29 mouse cellular contexts compared by ENCODE assay signal in genomic region chr14:13399226-13400020, GRCm38 (mm10).
DNase-seq lines count a peak whose midpoint lies in the region; ATAC-seq and TF ChIP-seq lines count a peak whose summit lies in the region.
"Had no signal": no experiment of that assay in that cellular context is flagged by ENCODE, and none has a peak within 500 bp of the region (broad histone marks: within the 10 kb centered on the region; RNA-seq: fewer than 3 reads in every experiment).

No protein-coding gene starts in this region.

- peak; percentile 87; the same call in 1 of the 2 replicates for ATAC-seq in kidney, embryonic 16.5 days (ENCODE audit: low FRiP score, low TSS enrichment)
- 0 out of 2 replicates have a peak, but pooled peaks have one; percentile 24 for ATAC-seq in embryonic facial prominence, embryonic 15.5 days (ENCODE audit: insufficient number of reproducible peaks, low FRiP score, low TSS enrichment, low read depth)
- ATAC-seq in activated CD4-positive, CD25-positive, alpha-beta regulatory T cell, adult 4 months: no peak
- ATAC-seq: CD4-positive, CD25-positive, alpha-beta regulatory T cell, adult 4 months; forebrain, embryonic 16.5 days; midbrain, embryonic 13.5 days; Patski had no signal

- no peaks in the 10 kb centered on the region for H3K27me3 ChIP-seq in kidney, embryonic 16.5 days (ENCODE audit: insufficient read depth, low read length)
- no peaks in the 10 kb centered on the region for H3K27me3 ChIP-seq in embryonic facial prominence, embryonic 15.5 days
- H3K27me3 ChIP-seq: hindbrain, embryonic 12.5 days; limb, embryonic 15.5 days; megakaryocyte, embryonic 14.5 days; midbrain, embryonic 13.5 days; Patski; stomach, embryonic 15.5 days had no signal

- H3K4me1 ChIP-seq in kidney, embryonic 16.5 days (ENCODE audit: insufficient read depth, low read length): no peaks in the 10 kb centered on the region
- H3K4me1 ChIP-seq in ES-E14 (ENCODE audit: control insufficient read depth in 2 of 2, insufficient read depth in 2 of 2, low read length in 2 of 2, poor library complexity in 1 of 2): no peaks in the 10 kb centered on the region
- no peaks in the 10 kb centered on the region for H3K4me1 ChIP-seq in embryonic facial prominence, embryonic 15.5 days
- H3K4me1 ChIP-seq: forebrain, embryonic 10.5 days; hindbrain, embryonic 12.5 days; limb, embryonic 15.5 days; megakaryocyte, embryonic 14.5 days; midbrain, embryonic 13.5 days; stomach, embryonic 15.5 days had no signal

- H3K36me3 ChIP-seq in kidney, embryonic 16.5 days (ENCODE audit: insufficient read depth, low read length): no peaks in the 10 kb centered on the region
- H3K36me3 ChIP-seq in ES-E14 (ENCODE audit: control insufficient read depth, insufficient read depth, low read length, poor library complexity, severe bottlenecking): no peaks in the 10 kb centered on the region
- H3K36me3 ChIP-seq in embryonic facial prominence, embryonic 15.5 days: no peaks in the 10 kb centered on the region
- H3K36me3 ChIP-seq: forebrain, embryonic 10.5 days; G1E; hindbrain, embryonic 12.5 days; limb, embryonic 15.5 days; midbrain, embryonic 13.5 days; stomach, embryonic 15.5 days had no signal

- WGBS in kidney, embryonic 16.5 days: 8% methylated on average over 6 of the region's 6 CpGs
- WGBS in embryonic facial prominence, embryonic 15.5 days: 47% methylated on average over 6 of the region's 6 CpGs

- no peak overlapping the region for H3K4me2 ChIP-seq in kidney, embryonic 16.5 days (replicated peaks; ENCODE audit: low read depth, low read length)
- no peak overlapping the region for H3K4me2 ChIP-seq in embryonic facial prominence, embryonic 15.5 days (replicated peaks)
- H3K4me2 ChIP-seq: hindbrain, embryonic 12.5 days; limb, embryonic 15.5 days; lung, embryonic 14.5 days; midbrain, embryonic 13.5 days; stomach, embryonic 15.5 days had no signal

- no peak overlapping the region for H3K27ac ChIP-seq in kidney, embryonic 16.5 days (ENCODE audit: low read length)
- H3K27ac ChIP-seq in ES-E14 (ENCODE audit: insufficient read depth, low read depth, low read length, poor library complexity, severe bottlenecking): no peak overlapping the region
- no peak overlapping the region for H3K27ac ChIP-seq in embryonic facial prominence, embryonic 15.5 days (replicated peaks)
- H3K27ac ChIP-seq: forebrain, embryonic 10.5 days; gastrocnemius, adult 2 months; hindbrain, embryonic 12.5 days; left cerebral cortex, adult 2 months; limb, embryonic 15.5 days; liver, embryonic 14.5 days; midbrain, embryonic 13.5 days; stomach, embryonic 15.5 days had no signal

- in situ Hi-C loops in ES-E14 (cut with MboI; ENCODE audit: low sequenced_read_pairs in 2 of 2, unreplicated experiment in 2 of 2): no loop called here

- no peak overlapping the region for H3K9ac ChIP-seq in kidney, embryonic 16.5 days (replicated peaks; ENCODE audit: low read length)
- no peak overlapping the region for H3K9ac ChIP-seq in ES-E14 (ENCODE audit: insufficient read depth, low read depth, low read length, poor library complexity, severe bottlenecking)
- no peak overlapping the region for H3K9ac ChIP-seq in embryonic facial prominence, embryonic 15.5 days
- H3K9ac ChIP-seq: hindbrain, embryonic 12.5 days; limb, embryonic 15.5 days; liver, embryonic 14.5 days; lung, embryonic 14.5 days; midbrain, embryonic 13.5 days; stomach, embryonic 15.5 days had no signal

- no peaks in the 10 kb centered on the region for H3K9me3 ChIP-seq in kidney, embryonic 16.5 days (ENCODE audit: low read length)
- H3K9me3 ChIP-seq in ES-E14 (ENCODE audit: control insufficient read depth, insufficient read depth, low read depth, low read length): no peaks in the 10 kb centered on the region
- H3K9me3 ChIP-seq in embryonic facial prominence, embryonic 15.5 days (replicated peaks): no peaks in the 10 kb centered on the region
- H3K9me3 ChIP-seq: forebrain, embryonic 10.5 days; G1E; hindbrain, embryonic 12.5 days; limb, embryonic 15.5 days; megakaryocyte, embryonic 14.5 days; midbrain, embryonic 13.5 days; stomach, embryonic 15.5 days had no signal

- no peak overlapping the region for H3K4me3 ChIP-seq in kidney, embryonic 16.5 days (ENCODE audit: low read length)
- H3K4me3 ChIP-seq in ES-E14 (ENCODE audit: insufficient read depth in 1 of 2, low read depth in 1 of 2, low read length in 2 of 2, poor library complexity in 1 of 2, severe bottlenecking in 1 of 2): no peak overlapping the region
- H3K4me3 ChIP-seq in embryonic facial prominence, embryonic 15.5 days (replicated peaks): no peak overlapping the region
- H3K4me3 ChIP-seq: forebrain, embryonic 10.5 days; gastrocnemius, adult 2 months; hindbrain, embryonic 12.5 days; left cerebral cortex, adult 2 months; limb, embryonic 15.5 days; megakaryocyte, embryonic 14.5 days; midbrain, embryonic 13.5 days; stomach, embryonic 15.5 days had no signal

- DNase-seq in cerebellum, postnatal 25 days: peak; percentile 12 to 19
- no peak for DNase-seq in cerebellum, postnatal 10 days
- no peak for DNase-seq in kidney, adult 18-20 months
- DNase-seq in ES-E14 (ENCODE audit: low read depth, low spot score): peak; percentile 33
- DNase-seq: adrenal gland, postnatal 14 days; embryo, embryonic 11 days; gastrocnemius, adult 2 months; kidney, adult 2 months; layer of hippocampus, adult 9-11 months; left cerebral cortex, postnatal 4 days; lung, embryonic 14.5 days; lung, postnatal 36 days; thymus, adult 18-20 months; thymus, postnatal 36 days had no signal

TF ChIP-seq in ES-E14, 5 proteins besides CTCF, POLR2A, EP300 and RAD21:
- TF ChIP-seq ZNF384 (IDR thresholded peaks at IDR 0.05; ENCODE audit: low read depth, low read length) (no peak), HCFC1 (IDR thresholded peaks at IDR 0.05; ENCODE audit: borderline replicate concordance, insufficient read depth, low read length) (no peak), CHD2 (IDR thresholded peaks at IDR 0.05; ENCODE audit: low read depth, low read length) (no peak), MAFK (IDR thresholded peaks at IDR 0.05; ENCODE audit: insufficient read depth, low read depth, low read length) (no peak), ZC3H11A (IDR thresholded peaks at IDR 0.05; ENCODE audit: borderline replicate concordance, low read depth, low read length) (no peak)

Comparison
In these comparisons a context has a peak if more than half of its experiments do, and no peak if none do; other contexts are left out.
1. DNase-seq: peak in cerebellum, postnatal 25 days (2 of 2) and ES-E14 (single experiment); none in cerebellum, postnatal 10 days (0 of 2) and kidney, adult 18-20 months (single experiment).